Mouse (Mus musculus) ES-Bruce4 (cell line): ENCODE measurements around the gene Pla2g2c.

Experiments
- CTCF ChIP-seq: IDR thresholded peaks from one replicate; pipeline ENCODE4 v1.8.1; 2011; ENCODE audit warnings: low read depth, low read length
- EP300 ChIP-seq: IDR thresholded peaks from 2 replicates; pipeline ENCODE4 v1.6.1; 2011; ENCODE audit warnings: low read depth, low read length; ENCODE audit not compliant: insufficient read depth
- POLR2A ChIP-seq: IDR thresholded peaks from one replicate; pipeline ENCODE4 v1.8.1; 2011; ENCODE audit warnings: low read length; ENCODE audit not compliant: insufficient read depth

DNA sequence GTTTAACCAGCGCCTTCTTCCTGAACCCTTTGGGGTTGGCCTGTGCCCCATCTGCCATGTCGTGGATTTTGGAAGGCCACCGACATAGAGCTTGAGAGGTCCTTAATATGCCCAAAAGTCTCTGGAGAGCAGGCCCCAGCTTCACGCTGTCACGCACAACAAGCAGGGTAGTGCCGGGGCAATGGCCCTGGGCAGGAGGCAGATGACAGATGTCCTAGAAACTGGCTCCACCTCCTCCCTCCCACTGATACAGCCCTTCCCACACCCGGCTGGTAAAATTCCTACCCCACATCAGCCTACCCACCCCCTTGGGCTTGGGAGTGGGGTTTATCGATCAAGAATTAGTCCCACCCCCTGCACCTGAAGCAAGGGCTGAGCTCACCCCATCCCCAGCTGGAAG is 32.8 kb downstream of the Pla2g2c start, which contains the start of gene Pla2g2f:
- TF ChIP-seq CTCF (no peak), POLR2A (no peak), EP300 (no peak)
